Mouse (Mus musculus) ES-E14 (cell line): ENCODE measurements at regions not wholly inside any gene's neighbourhood (a gene's known extent, or its start where the extent isn't known, plus 50 kb on each side); places are given as distances from the start of the nearest gene placed in this dataset.
"Not testable (repeated sequence)": the region's sequence is repeated elsewhere in the genome, so short reads cannot be mapped to it uniquely, and the experiment has no call there.

Source experiments
- DNase-seq: peaks from one replicate; pipeline ENCODE4 v3.0.0-alpha.2; 2013; ENCODE audit warnings: low read depth, low spot score
- H3K27ac ChIP-seq: 2 replicates; pipeline ENCODE4 v1.5.1; 2012; ENCODE audit warnings: low read depth, mild to moderate bottlenecking, low read length, moderate library complexity, mixed read lengths; ENCODE audit not compliant: poor library complexity, insufficient read depth, severe bottlenecking
- H3K36me3 ChIP-seq: 2 replicates; pipeline ENCODE4 v1.6.1; 2012; ENCODE audit warnings: mild to moderate bottlenecking, low read length, moderate library complexity, mixed read lengths; ENCODE audit not compliant: control insufficient read depth, poor library complexity, insufficient read depth, severe bottlenecking
- H3K4me1 ChIP-seq, 2 experiments: fragments of 150-350 bp in 1 of 2; sonication (generic) in 1 of 2; 2 replicates each; pipeline ENCODE4 v1.6.1; 2012; ENCODE audit warnings: low read length in 2 of 2, mild to moderate bottlenecking in 1 of 2, mixed read lengths in 1 of 2; ENCODE audit not compliant: control insufficient read depth in 2 of 2, insufficient read depth in 2 of 2, poor library complexity in 1 of 2
- H3K4me3 ChIP-seq, 2 experiments: fragments of 150-350 bp in 1 of 2; sonication (generic) in 1 of 2; 2 replicates each; pipeline ENCODE4 v1.5.1; 2012; ENCODE audit warnings: low read length in 2 of 2, low read depth in 1 of 2, mild to moderate bottlenecking in 1 of 2, mixed read lengths in 1 of 2; ENCODE audit not compliant: insufficient read depth in 1 of 2, poor library complexity in 1 of 2, severe bottlenecking in 1 of 2
- H3K9ac ChIP-seq: 2 replicates; pipeline ENCODE4 v1.6.1; 2012; ENCODE audit warnings: low read depth, mild to moderate bottlenecking, low read length, mixed read lengths; ENCODE audit not compliant: poor library complexity, insufficient read depth, severe bottlenecking
- H3K9me3 ChIP-seq: fragments of 150-350 bp; sonication (generic); 2 replicates; pipeline ENCODE4 v1.6.1; 2012; ENCODE audit warnings: low read depth, mild to moderate bottlenecking, low read length; ENCODE audit not compliant: control insufficient read depth, insufficient read depth
- CHD2 ChIP-seq: IDR thresholded peaks from 2 replicates; pipeline ENCODE4 v1.6.1; 2014; ENCODE audit warnings: mild to moderate bottlenecking, low read depth, low read length, inconsistent platforms
- HCFC1 ChIP-seq: IDR thresholded peaks from 2 replicates; pipeline ENCODE4 v1.6.1; 2012; ENCODE audit warnings: low read length, inconsistent platforms, borderline replicate concordance; ENCODE audit not compliant: insufficient read depth
- MAFK ChIP-seq: IDR thresholded peaks from 2 replicates; pipeline ENCODE4 v1.6.1; 2014; ENCODE audit warnings: mild to moderate bottlenecking, low read depth, low read length, inconsistent platforms; ENCODE audit not compliant: insufficient read depth
- ZC3H11A ChIP-seq: IDR thresholded peaks from 2 replicates; pipeline ENCODE4 v1.6.1; 2012; ENCODE audit warnings: low read depth, mild to moderate bottlenecking, inconsistent platforms, low read length, borderline replicate concordance
- ZNF384 ChIP-seq: IDR thresholded peaks from 2 replicates; pipeline ENCODE4 v1.6.1; 2012; ENCODE audit warnings: low read depth, low read length, inconsistent platforms
- in situ Hi-C, 2 experiments: fragments of 600-800 bp; cut with MboI; formaldehyde crosslinking; loops; one replicate each; pipeline ENCODE4 v1.15.1; 2025; ENCODE audit warnings: low sequenced_read_pairs in 2 of 2, inconsistent platforms in 1 of 2; ENCODE audit not compliant: unreplicated experiment in 2 of 2

DNA sequence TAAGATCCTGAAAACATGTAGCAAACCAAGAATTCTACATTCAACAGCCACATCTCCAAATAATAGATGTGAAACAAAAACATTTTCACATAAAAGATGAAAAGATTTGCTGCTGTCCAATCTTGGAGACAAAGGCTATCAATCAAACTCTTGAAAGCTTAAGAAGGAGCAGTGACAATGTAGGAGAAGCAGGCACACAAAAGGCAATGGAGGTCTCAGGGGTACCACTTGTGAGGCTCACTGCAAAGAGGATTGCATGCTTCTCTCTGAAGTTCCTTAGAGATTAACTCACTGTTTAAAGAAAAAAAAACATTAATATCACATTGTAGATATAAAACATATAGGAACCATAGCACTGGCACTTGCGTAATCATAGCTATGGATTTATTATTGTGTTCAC is 241.2 kb upstream of the Cntn5 start:
- Histone ChIP-seq H3K4me3 (no peak overlapping the region), H3K36me3 (no peaks in the 10 kb centered on the region), H3K4me1 (no peaks in the 10 kb centered on the region), H3K27ac (no peak overlapping the region), H3K9ac (no peak overlapping the region), H3K9me3 (no peaks in the 10 kb centered on the region; the same call in 1 of the 2 replicates)
- no peak for DNase-seq
- in situ Hi-C loops: no loop called here
- TF ChIP-seq CHD2: no peak
- no peak for TF ChIP-seq ZNF384
- no peak for TF ChIP-seq MAFK
- TF ChIP-seq HCFC1: no peak
- TF ChIP-seq ZC3H11A: no peak

DNA sequence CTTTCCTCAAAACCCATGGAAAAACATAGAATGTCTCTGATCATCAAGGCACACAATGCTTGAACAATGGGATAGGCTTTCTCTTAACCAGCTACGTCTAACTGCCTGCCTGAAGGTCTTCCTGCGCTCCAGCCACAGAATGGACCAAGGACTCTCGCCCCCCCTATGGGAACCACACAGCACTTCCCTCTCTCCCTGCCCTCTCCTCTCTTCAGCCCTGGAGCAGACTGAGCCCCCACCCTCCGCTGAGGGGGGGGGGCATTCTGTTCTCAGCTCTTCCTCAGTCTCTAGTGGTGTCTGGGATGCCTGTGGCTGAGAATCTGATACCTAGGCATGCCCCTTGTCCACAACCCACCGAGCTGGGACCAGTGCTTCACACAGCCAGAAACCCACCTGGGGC is 222.3 kb upstream of the Cntn5 start:
- no peak overlapping the region for H3K4me3 ChIP-seq
- in situ Hi-C loops: no loop called here
- no peaks in the 10 kb centered on the region for H3K36me3 ChIP-seq
- no peak for TF ChIP-seq CHD2
- no peak for TF ChIP-seq ZC3H11A
- TF ChIP-seq MAFK: no peak
- TF ChIP-seq ZNF384: no peak
- no peak for TF ChIP-seq HCFC1
- no peak overlapping the region for H3K27ac ChIP-seq
- no peak for DNase-seq
- H3K9me3 ChIP-seq: no peaks in the 10 kb centered on the region
- H3K4me1 ChIP-seq: peaks cover 0 to 5% of the 10 kb centered on the region in 2 experiments; a peak in 2 of 4 replicates
- no peak overlapping the region for H3K9ac ChIP-seq

DNA sequence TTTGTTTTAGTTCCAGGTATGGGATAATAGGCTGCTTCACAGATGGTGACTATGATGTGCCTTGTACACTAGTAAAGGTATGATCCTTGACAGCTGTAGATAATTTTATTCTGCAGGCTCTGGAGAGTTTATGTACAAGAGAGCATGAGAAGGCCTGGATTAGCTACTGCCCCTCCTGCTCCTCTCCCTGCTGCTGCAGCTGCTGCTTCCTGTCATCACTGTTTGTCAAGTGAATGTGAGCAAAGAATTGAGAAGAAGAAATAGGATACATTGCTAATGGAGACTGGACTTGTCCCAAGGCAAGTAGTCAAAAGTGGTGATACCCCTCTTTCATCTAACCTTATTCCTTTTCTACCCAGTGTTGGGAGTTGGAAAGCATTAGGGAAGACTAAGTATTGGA is 214.6 kb upstream of the Cntn5 start:
- H3K4me1 ChIP-seq: no peaks in the 10 kb centered on the region
- TF ChIP-seq MAFK (no peak), ZNF384 (no peak), HCFC1 (no peak), ZC3H11A (no peak), CHD2 (no peak)
- no peak for DNase-seq
- in situ Hi-C loops: no loop called here
- H3K4me3 ChIP-seq: no peak overlapping the region
- H3K9ac ChIP-seq: no peak overlapping the region
- 0 out of 2 replicates have a peak, but pooled peaks cover 5% of the 10 kb centered on the region for H3K36me3 ChIP-seq
- H3K27ac ChIP-seq: no peak overlapping the region
- no peaks in the 10 kb centered on the region for H3K9me3 ChIP-seq

DNA sequence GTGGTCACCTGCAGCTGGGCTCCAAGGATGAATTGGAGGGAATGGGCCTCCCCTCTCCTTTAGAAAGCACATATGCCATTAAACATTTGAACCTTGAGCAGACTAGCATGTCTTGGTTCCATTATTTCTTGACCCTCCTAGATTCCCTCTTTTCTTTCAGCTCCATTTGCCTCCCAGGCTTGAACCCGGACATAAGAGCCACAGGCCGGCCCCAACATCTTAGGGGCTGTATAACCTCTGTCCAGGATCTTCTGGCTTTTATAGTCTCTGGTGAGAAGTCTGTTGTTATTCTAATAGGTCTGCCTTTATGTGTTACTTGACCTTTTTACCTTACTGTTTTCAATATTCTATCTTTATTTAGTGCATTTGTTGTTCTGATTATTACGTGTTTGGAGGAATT is 203.3 kb upstream of the Cntn5 start:
- H3K4me1 ChIP-seq, H3K9ac ChIP-seq, H3K9me3 ChIP-seq, H3K4me3 ChIP-seq, H3K36me3 ChIP-seq, in situ Hi-C loops: not testable (repeated sequence)
- DNase-seq: peak; percentile 54
- peak overlapping the region; percentile 98 for H3K27ac ChIP-seq

DNA sequence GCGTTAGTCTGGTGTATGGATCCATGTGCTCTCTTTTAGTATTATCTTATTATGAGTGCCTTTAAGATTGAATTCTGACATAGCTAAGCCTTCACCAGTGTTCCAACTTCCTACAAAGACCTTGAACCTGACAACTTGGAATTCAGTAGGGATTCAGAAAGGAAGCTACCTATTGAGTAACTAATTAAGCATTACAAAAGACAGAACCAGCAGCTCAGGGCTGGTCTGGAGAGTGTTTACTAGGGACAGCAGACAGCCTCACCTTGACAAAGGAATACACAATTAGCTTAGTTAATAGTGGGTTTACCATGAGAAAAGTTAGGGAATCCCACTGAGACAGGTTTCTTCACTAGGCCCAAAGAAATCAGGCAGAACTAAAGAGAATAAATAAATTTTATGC is 202.6 kb upstream of the Cntn5 start:
- TF ChIP-seq MAFK: 0 out of 2 replicates have a peak, but pooled peaks have one; percentile 4
- in situ Hi-C loops, H3K9me3 ChIP-seq, H3K36me3 ChIP-seq, H3K9ac ChIP-seq, H3K4me1 ChIP-seq: not testable (repeated sequence)
- peak; percentile 59 for DNase-seq
- Histone ChIP-seq H3K4me3 (peak overlapping the region in 1 of 2 experiments; percentile 22; a peak in 1 of 4 replicates), H3K27ac (peak overlapping the region; percentile 98)
